Mouse (Mus musculus): ENCODE measurements around the gene Kcnmb1. TPM values are rescaled to one million over a fixed set of nuclear protein-coding genes. Genes with fewer than 3 reads are reported as not detected.

The Kcnmb1 gene
- polyA plus RNA-seq, 1 experiment from 2014 or later: 0.25 TPM

DNA sequence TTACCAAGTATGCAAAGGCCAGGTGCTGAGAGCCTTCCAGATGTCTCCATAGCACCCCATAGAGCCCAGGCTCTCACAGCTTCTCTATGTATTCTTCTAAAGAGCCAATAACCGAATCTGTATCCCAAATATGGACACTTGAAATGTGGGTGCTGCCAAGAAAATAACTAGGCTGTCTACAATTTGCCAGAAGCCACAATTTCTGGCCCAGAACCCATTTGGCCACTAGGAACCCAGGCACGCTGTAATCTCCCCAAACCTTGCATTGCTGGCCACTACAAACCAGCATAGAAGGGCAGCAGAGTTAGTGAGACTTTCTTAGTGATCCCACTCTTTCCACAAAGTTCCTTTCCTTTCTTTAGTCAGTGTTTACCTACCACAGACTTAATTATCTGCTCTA lies 12.3 kb downstream of the Kcnmb1 start:
- Histone ChIP-seq H3K4me2 (no peak overlapping the region), H3K36me3 (no peaks in the 10 kb centered on the region), H3K9ac (no peak overlapping the region), H3K27me3 (no peaks in the 10 kb centered on the region), H3K4me1 (replicated peaks) (0 out of 2 replicates have a peak, but pooled peaks cover 4% of the 10 kb centered on the region), H3K4me3 (no peak overlapping the region), H3K27ac (replicated peaks) (no peak overlapping the region), H3K9me3 (no peaks in the 10 kb centered on the region)
- WGBS: 86% methylated on average over 2 of the region's 2 CpGs
- no peak for ATAC-seq (ENCODE audit: low FRiP score, low read depth)

DNA sequence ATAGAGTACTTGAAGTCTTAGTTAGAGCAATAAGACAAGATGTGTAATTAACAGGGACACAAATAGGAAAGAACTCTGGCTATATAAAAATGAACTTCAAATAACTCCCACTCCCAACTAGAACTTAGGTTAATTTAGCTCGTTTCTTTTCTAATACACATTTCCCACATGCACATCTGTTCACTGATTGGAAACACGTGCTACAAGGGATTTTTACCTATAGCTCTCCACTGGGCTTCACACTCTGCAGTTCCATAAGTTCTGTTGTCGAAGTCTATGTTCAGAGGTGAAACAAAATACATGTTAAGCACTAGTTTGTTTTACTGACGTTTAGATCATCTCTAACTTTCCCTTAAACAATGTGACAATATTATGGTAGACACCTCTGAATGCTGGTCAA lies 17.3 kb downstream of the Kcnmb1 start:
- WGBS: 78% methylated on average over 4 of the region's 4 CpGs
- Histone ChIP-seq H3K4me1 (replicated peaks) (0 out of 2 replicates have a peak, but pooled peaks cover 4% of the 10 kb centered on the region), H3K27ac (replicated peaks) (no peak overlapping the region), H3K36me3 (no peaks in the 10 kb centered on the region), H3K9me3 (no peaks in the 10 kb centered on the region), H3K9ac (no peak overlapping the region), H3K4me3 (no peak overlapping the region), H3K27me3 (no peaks in the 10 kb centered on the region), H3K4me2 (no peak overlapping the region)
- no peak for ATAC-seq (ENCODE audit: low FRiP score, low read depth)

DNA sequence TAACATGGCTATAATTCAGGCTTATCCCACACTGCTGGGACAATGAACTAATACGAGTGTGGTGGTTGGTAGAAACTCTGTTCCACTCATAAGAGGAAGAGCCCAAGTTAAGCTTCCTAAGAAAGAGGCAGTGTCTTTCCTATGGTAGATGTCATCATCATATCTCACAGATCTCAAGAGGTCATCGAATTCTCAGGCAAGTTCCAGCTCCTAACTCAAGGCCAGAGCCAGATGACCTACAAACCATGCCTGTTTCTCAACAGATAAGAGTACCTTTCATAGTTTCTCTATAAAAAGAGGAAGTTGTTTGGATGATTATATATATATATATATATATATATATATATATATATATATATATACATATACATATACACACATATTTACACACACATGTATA lies 23.7 kb downstream of the Kcnmb1 start:
- H3K4me2 ChIP-seq: no peak overlapping the region
- no peak for ATAC-seq (ENCODE audit: low FRiP score, low read depth)
- H3K27ac ChIP-seq (replicated peaks): no peak overlapping the region
- 87% methylated on average over 2 of the region's 2 CpGs for WGBS
- no peak overlapping the region for H3K4me3 ChIP-seq
- H3K9me3 ChIP-seq: no peaks in the 10 kb centered on the region
- H3K4me1 ChIP-seq (replicated peaks): no peaks in the 10 kb centered on the region; the same call in 1 of the 2 replicates
- H3K27me3 ChIP-seq: no peaks in the 10 kb centered on the region
- no peaks in the 10 kb centered on the region for H3K36me3 ChIP-seq
- H3K9ac ChIP-seq: no peak overlapping the region

DNA sequence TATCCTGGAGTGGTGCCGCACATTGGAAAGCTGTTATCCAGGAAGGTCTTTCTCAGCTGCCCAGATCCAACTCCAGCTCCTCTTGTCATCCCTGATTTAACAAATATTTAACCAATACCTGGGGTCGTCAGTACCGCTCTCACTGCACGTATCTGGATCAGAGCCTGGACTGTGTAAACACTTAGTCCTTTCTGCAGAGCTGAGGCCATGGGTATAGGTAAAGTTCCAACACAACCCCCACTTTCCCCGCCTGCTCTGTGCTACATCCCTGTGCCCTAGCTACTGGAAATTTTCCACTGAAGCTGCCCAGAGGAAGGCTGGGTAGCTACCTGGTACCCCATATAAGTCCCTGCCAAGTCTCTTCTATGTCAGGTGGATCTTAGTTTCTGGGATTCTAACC lies 27.2 kb downstream of the Kcnmb1 start:
- H3K27ac ChIP-seq (replicated peaks): no peak overlapping the region
- peaks cover 23% of the 10 kb centered on the region for H3K4me1 ChIP-seq (replicated peaks)
- H3K9ac ChIP-seq: no peak overlapping the region
- H3K9me3 ChIP-seq: no peaks in the 10 kb centered on the region
- 89% methylated on average over 5 of the region's 5 CpGs for WGBS
- ATAC-seq (ENCODE audit: low FRiP score, low read depth): no peak
- no peak overlapping the region for H3K4me2 ChIP-seq
- H3K4me3 ChIP-seq: no peak overlapping the region
- no peaks in the 10 kb centered on the region for H3K36me3 ChIP-seq
- no peaks in the 10 kb centered on the region for H3K27me3 ChIP-seq

DNA sequence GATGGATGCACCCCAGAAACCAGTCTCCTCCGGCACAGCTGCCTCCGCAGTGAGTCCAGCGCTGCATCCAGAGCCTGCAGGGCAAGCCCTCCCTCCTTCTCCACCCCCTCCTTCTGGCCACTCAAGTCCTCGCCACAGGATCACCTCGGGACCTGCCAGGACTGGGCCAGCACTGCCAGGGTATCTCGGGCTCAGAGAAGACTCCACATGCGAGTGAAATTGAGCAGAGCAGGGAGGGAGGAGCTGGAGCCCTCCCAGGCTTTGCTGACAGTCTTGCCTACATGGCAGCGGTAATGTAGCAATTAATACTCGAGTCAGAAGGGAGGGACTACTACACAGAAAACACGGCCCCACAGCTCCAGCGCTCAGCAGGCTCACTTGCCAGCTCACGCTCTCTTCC lies 30.1 kb downstream of the Kcnmb1 start, which contains the start of gene Kcnip1:
Gene Kcnip1, minus strand, starts transcription at position 215 of the 400 bp plus-strand sequence.
- Histone ChIP-seq H3K9me3 (no peaks in the 10 kb centered on the region), H3K4me3 (peak within 1 kb of the TSS; percentile 7; the same call in 1 of the 2 replicates), H3K4me1 (replicated peaks) (peaks cover 25% of the 10 kb centered on the region), H3K4me2 (peak within 1 kb of the TSS; percentile 42), H3K9ac (no peak within 1 kb of the TSS), H3K36me3 (no peaks in the 10 kb centered on the region), H3K27ac (replicated peaks) (no peak within 1 kb of the TSS), H3K27me3 (no peaks in the 10 kb centered on the region)
- peak; percentile 77 for ATAC-seq (ENCODE audit: low FRiP score, low read depth)
- 6% methylated on average over 12 of the region's 12 CpGs for WGBS

DNA sequence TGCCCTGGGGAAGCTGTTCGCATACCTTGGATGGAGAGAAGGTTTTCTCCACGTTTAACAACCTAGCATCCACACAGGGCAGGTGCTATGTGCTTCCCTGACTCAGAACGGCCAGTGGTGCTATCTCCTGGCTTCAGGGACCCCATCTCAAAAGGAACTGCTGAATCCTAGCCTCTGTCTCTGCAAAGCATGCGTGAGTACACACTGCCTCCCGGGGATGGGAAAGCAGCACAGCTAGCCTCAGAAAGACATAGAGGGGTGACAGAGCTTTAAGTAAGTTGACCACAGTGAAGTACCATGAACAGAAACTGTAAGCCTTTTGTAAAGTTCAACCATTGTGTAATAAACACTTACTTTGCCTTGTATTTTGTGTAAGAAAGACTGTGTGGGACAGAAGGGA lies 30.7 kb downstream of the Kcnmb1 start:
- no peaks in the 10 kb centered on the region for H3K36me3 ChIP-seq
- H3K27ac ChIP-seq (replicated peaks): no peak overlapping the region
- H3K4me2 ChIP-seq: peak overlapping the region; percentile 42
- H3K4me3 ChIP-seq: no peak overlapping the region
- peaks cover 30% of the 10 kb centered on the region for H3K4me1 ChIP-seq (replicated peaks)
- no peak overlapping the region for H3K9ac ChIP-seq
- WGBS: 64% methylated on average over 5 of the region's 5 CpGs
- no peak for ATAC-seq (ENCODE audit: low FRiP score, low read depth)
- H3K27me3 ChIP-seq: no peaks in the 10 kb centered on the region
- H3K9me3 ChIP-seq: no peaks in the 10 kb centered on the region

DNA sequence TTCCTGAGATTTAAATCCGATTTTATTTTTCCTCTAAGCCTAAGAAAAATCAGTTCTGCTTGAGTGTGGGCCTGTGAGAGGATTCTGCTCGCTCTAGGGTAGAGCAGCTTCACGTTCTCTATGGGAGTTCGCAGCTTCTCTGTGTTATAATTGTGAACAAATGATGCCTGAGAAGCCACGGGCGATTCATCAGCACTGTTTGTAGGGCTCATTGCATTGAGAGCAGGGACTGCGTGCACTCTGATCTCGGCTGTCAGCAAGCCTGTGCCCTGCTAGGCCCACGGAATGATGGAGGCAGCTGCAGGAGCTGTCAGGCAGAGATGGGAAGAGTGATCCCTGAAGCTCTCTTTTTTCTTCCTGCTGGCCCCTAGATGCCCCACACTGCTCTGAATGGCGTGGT lies 35.4 kb downstream of the Kcnmb1 start:
- 32% methylated on average over 10 of the region's 10 CpGs for WGBS
- 0 out of 2 replicates have a peak, but pooled peaks have one; percentile 35 for ATAC-seq (ENCODE audit: low FRiP score, low read depth)
- Histone ChIP-seq H3K9me3 (no peaks in the 10 kb centered on the region), H3K27ac (replicated peaks) (0 out of 2 replicates have a peak overlapping the region, but pooled peaks have one; percentile 7), H3K27me3 (0 out of 2 replicates have a peak, but pooled peaks cover 2% of the 10 kb centered on the region), H3K4me1 (replicated peaks) (peaks cover 18% of the 10 kb centered on the region), H3K9ac (no peak overlapping the region), H3K4me2 (no peak overlapping the region), H3K36me3 (no peaks in the 10 kb centered on the region), H3K4me3 (no peak overlapping the region)

DNA sequence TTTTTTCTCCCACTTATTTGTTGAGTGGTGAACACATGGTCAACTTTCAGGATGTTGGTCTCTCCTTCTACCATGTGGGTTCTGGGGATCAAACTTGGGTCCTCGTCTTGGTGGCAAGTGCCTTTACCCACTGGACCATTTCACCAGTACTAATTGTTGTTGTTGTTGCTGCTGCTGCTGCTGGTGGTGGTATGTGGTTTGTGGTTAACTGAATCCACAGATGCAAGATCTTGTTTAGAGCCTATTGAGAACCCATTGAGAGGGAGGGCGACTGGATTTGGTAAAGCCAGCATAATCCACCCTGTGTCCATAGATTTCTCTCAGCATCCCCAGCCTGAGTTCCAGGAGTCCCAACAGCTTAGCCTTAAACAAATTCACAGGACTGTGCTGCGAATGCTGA lies 37.6 kb downstream of the Kcnmb1 start:
- Histone ChIP-seq H3K4me2 (no peak overlapping the region), H3K9ac (no peak overlapping the region), H3K27ac (replicated peaks) (no peak overlapping the region), H3K36me3 (no peaks in the 10 kb centered on the region), H3K27me3 (0 out of 2 replicates have a peak, but pooled peaks cover 2% of the 10 kb centered on the region), H3K9me3 (no peaks in the 10 kb centered on the region), H3K4me1 (replicated peaks) (peaks cover 9% of the 10 kb centered on the region; the same call in 1 of the 2 replicates), H3K4me3 (no peak overlapping the region)
- ATAC-seq (ENCODE audit: low FRiP score, low read depth): no peak
- 92% methylated on average over 3 of the region's 3 CpGs for WGBS

DNA sequence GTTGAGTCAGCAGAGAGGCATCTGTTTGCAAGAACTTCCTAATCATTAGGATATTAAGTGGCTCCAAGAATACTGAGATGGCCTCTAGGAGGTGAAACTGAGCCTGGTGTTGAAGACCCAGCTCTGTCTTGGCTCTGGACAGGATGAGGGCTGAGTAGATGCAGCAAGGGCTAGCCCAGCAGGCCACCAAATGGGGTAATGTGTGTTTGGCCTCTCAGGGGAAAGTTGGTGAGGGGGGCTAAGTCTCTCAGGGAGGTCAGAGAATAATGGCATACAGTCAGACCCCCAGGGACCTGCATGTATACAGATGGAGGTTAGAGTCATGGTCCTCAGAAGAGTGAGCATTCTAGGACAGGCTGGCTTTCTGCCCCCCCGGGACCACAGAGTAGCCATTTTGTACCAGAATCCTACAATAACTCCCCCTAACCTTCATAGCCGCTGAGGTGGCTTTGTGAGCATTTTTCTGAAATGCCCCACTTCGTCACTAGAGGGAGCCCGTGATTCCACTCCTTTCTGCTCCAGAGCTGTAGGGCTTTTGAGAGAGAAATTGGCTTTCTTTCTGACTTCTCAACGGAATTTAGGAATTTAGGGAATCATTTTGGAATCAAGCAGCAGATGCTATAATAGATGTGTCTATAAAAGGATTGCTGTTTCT lies 39.3 kb downstream of the Kcnmb1 start:
- 13% methylated on average over 5 of the region's 5 CpGs for WGBS

DNA sequence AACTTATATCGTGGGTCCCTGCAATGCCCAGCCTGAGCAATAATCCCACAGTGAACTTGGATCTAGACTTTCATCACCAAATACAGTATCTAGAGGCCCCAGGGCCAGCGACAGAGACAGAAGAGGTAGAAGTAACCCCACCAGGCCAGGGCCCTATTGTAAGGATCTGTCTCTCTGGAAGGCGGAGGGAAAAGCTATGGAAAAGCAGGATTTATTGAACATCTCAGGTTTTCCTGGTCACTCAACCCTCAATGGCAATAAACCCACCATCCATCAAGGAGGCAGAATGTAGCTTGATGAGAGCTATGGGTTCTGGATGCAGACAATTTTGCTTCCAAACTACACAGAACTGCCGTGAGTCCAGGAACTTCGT lies 39.8 kb downstream of the Kcnmb1 start:
- H3K9me3 ChIP-seq: no peaks in the 10 kb centered on the region
- peaks cover 9% of the 10 kb centered on the region; the same call in 1 of the 2 replicates for H3K4me1 ChIP-seq (replicated peaks)
- no peak overlapping the region for H3K27ac ChIP-seq (replicated peaks)
- no peak overlapping the region for H3K4me2 ChIP-seq
- no peaks in the 10 kb centered on the region for H3K36me3 ChIP-seq
- 80% methylated on average over 5 of the region's 5 CpGs for WGBS
- H3K9ac ChIP-seq: no peak overlapping the region
- 0 out of 2 replicates have a peak, but pooled peaks cover 2% of the 10 kb centered on the region for H3K27me3 ChIP-seq
- H3K4me3 ChIP-seq: no peak overlapping the region
- ATAC-seq (ENCODE audit: low FRiP score, low read depth): no peak

More for the DNA sequence above, 39.3 kb downstream of the Kcnmb1 start:
- Histone ChIP-seq H3K4me2 (no peak overlapping the region), H3K9ac (no peak overlapping the region), H3K27ac (replicated peaks) (no peak overlapping the region), H3K27me3 (0 out of 2 replicates have a peak, but pooled peaks cover 2% of the 10 kb centered on the region), H3K9me3 (no peaks in the 10 kb centered on the region), H3K4me1 (replicated peaks) (peaks cover 9% of the 10 kb centered on the region; the same call in 1 of the 2 replicates), H3K4me3 (no peak overlapping the region), H3K36me3 (no peaks in the 10 kb centered on the region)
- no peak for ATAC-seq (ENCODE audit: low FRiP score, low read depth)

DNA sequence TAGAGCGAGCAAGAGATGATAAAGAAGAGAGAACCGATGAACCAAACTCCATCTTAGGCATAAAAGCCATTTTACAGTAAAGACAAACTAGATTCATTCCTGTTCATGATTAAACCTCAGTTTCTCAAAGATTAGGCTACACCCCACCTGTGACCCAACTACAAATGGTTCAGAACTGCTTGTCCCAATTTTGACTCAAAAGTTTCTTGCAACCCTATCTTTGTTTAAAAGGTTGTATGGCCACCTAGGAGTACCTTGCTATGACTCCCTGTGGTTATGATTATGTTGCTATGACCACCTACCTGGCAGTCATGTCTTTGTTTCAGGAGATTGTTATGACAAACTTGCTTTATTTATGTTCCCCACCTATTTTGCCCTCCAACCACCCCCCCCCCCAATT lies 44.8 kb downstream of the Kcnmb1 start:
- WGBS: 84% methylated on average over 2 of the region's 2 CpGs
- Histone ChIP-seq H3K36me3 (no peaks in the 10 kb centered on the region), H3K27ac (replicated peaks) (no peak overlapping the region), H3K9ac (no peak overlapping the region), H3K4me2 (no peak overlapping the region), H3K4me3 (no peak overlapping the region), H3K4me1 (replicated peaks) (no peaks in the 10 kb centered on the region), H3K9me3 (no peaks in the 10 kb centered on the region), H3K27me3 (no peaks in the 10 kb centered on the region)
- ATAC-seq (ENCODE audit: low FRiP score, low read depth): no peak

DNA sequence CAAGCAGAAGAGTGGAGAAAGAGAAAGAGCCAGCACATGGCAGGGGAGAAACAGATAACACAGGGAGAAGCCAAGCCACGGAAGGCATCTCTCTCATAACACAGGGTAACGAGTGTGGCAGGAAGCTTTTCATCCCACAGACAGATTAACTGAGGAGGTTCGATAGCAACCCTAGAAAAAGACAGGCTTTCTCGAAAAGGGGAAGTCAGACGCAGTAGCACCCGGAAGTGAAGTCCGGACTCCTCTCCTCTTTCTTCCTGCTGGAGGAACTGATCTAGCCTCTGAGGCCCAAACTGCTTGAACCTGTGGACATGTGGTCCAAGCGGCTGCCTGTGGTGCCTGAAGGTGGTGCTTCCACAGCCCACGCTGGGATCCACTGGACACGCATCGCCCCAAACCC lies 45.4 kb downstream of the Kcnmb1 start:
- Histone ChIP-seq H3K27ac (replicated peaks) (no peak overlapping the region), H3K36me3 (no peaks in the 10 kb centered on the region), H3K4me2 (no peak overlapping the region), H3K9me3 (no peaks in the 10 kb centered on the region), H3K4me1 (replicated peaks) (no peaks in the 10 kb centered on the region), H3K27me3 (no peaks in the 10 kb centered on the region), H3K9ac (no peak overlapping the region), H3K4me3 (no peak overlapping the region)
- 92% methylated on average over 11 of the region's 11 CpGs for WGBS
- no peak for ATAC-seq (ENCODE audit: low FRiP score, low read depth)
